Mouse (Mus musculus): ENCODE results near the gene Gm9736. TPM values are rescaled to one million over a fixed set of nuclear protein-coding genes. Genes with fewer than 3 reads are reported as not detected.
"Not testable (repeated sequence)": the region's sequence is repeated elsewhere in the genome, so short reads cannot be mapped to it uniquely, and the experiment has no call there.

The Gm9736 gene
- polyA plus RNA-seq, 1 experiment from 2014 or later, result not detected

DNA sequence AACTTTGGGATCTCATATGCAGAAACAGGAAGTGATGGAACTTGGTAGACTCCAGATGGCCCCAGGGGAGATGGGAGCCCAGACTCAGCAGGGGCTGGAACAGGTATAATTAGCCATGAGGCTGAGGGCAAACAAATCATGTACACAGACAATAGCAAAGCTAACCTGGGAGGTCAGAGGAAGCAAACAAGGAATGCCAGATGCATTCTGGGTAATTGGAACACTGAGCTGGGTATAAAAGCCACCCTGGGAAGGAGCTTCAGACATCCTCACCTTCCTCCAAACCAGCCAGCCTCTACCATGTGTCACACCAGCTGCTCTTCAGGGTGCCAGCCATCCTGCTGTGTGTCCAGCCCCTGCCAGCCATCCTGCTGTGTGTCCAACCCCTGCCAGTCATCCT, 40.0 kb downstream of the Gm9736 start, which contains the start of gene Gm10024:
Gm10024 (plus strand) TSS at position 301 of the 400 bp plus-strand sequence.
- not testable (repeated sequence) for ATAC-seq (ENCODE audit: low FRiP score); H3K4me3 ChIP-seq (ENCODE audit: low read depth, low read length); H3K9me3 ChIP-seq (ENCODE audit: control insufficient read depth, low read length); DNase-seq (ENCODE audit: low spot score, missing footprints); H3K27me3 ChIP-seq (ENCODE audit: control insufficient read depth, insufficient read depth, low read length); H3K4me2 ChIP-seq; H3K9ac ChIP-seq (ENCODE audit: low read length); H3K27ac ChIP-seq (ENCODE audit: low read depth, low read length); H3K36me3 ChIP-seq (ENCODE audit: control insufficient read depth, insufficient read depth, low read length); H3K4me1 ChIP-seq (ENCODE audit: control insufficient read depth, insufficient read depth, low read length)

DNA sequence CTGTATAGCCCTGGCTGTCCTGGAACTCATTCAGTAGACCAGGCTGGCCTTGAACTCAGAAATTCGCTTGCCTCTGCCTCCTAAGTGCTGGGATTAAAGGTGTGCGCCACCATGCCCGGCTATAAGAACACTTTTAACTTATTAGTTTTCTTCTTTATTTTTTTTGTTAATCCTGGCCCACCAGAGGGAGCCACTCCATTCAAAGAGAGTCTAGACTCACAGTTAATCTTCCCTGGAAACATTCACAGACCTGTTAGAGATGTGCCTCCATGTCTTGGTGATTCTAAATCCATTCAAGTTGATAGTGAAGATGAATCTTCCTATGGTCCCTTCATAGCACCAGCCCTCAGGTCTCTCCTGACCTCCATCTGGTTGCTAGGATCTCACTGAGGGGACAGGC, 41.3 kb downstream of the Gm9736 start:
- Histone ChIP-seq H3K4me2 (no peak overlapping the region), H3K36me3 (ENCODE audit: control insufficient read depth, insufficient read depth, low read length) (no peaks in the 10 kb centered on the region), H3K27ac (ENCODE audit: low read depth, low read length) (no peak overlapping the region), H3K27me3 (ENCODE audit: control insufficient read depth, insufficient read depth, low read length) (no peaks in the 10 kb centered on the region), H3K4me3 (ENCODE audit: low read depth, low read length) (no peak overlapping the region), H3K9me3 (ENCODE audit: control insufficient read depth, low read length) (0 out of 2 replicates have a peak, but pooled peaks cover 2% of the 10 kb centered on the region), H3K4me1 (ENCODE audit: control insufficient read depth, insufficient read depth, low read length) (no peaks in the 10 kb centered on the region), H3K9ac (ENCODE audit: low read length) (no peak overlapping the region)
- DNase-seq (ENCODE audit: low spot score, missing footprints) (no peak), ATAC-seq (ENCODE audit: low FRiP score) (no peak)
- WGBS, result 87% methylated on average over 3 of the region's 3 CpGs

DNA sequence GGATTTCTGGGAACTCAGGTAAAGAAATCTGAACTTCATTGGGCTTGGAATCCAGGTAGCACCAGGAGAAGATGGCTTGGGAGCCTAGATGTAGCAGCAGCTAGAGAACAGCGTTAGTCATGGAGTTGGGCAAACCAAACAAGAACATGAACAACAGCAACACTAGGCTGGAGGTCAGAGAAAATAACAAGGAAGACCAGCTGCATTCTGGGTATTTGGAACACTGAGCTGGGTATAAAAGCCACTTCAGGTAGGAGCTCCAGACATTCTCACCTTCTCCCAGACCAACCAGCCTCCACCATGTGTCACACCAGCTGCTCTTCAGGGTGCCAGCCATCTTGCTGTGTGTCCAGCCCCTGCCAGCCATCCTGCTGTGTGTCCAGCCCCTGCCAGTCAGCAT, 44.8 kb downstream of the Gm9736 start, which contains the start of gene Gm10272:
Gm10272 (plus strand) TSS at position 301 of the 400 bp plus-strand sequence.
- 83% methylated on average over 1 of the region's 1 CpGs for WGBS
- DNase-seq (ENCODE audit: low spot score, missing footprints) (no peak), ATAC-seq (ENCODE audit: low FRiP score) (no peak)
- no peaks in the 10 kb centered on the region for H3K27me3 ChIP-seq (ENCODE audit: control insufficient read depth, insufficient read depth, low read length)
- no peak within 1 kb of the TSS for H3K27ac ChIP-seq (ENCODE audit: low read depth, low read length)
- no peak within 1 kb of the TSS for H3K9ac ChIP-seq (ENCODE audit: low read length)
- H3K4me2 ChIP-seq, result no peak within 1 kb of the TSS
- no peak within 1 kb of the TSS for H3K4me3 ChIP-seq (ENCODE audit: low read depth, low read length)
- no peaks in the 10 kb centered on the region for H3K4me1 ChIP-seq (ENCODE audit: control insufficient read depth, insufficient read depth, low read length)
- H3K36me3 ChIP-seq (ENCODE audit: control insufficient read depth, insufficient read depth, low read length), result no peaks in the 10 kb centered on the region
- peaks cover 2% of the 10 kb centered on the region; the same call in 1 of the 2 replicates for H3K9me3 ChIP-seq (ENCODE audit: control insufficient read depth, low read length)

Other genes starting within 250 kb of the Gm9736 start
- 38.7 and 42.2 TPM in 2 replicates for gene Fam207a, start 235.6 kb downstream of the Gm9736 start, polyA plus RNA-seq (2014; fragmentation: Nextera tagmentation; extraction: Ambion mirVana)
- 0.57 and 0.59 TPM in 2 replicates for gene Itgb2, start 221.1 kb downstream of the Gm9736 start, polyA plus RNA-seq (2014; fragmentation: Nextera tagmentation; extraction: Ambion mirVana)
- gene Pttg1ip, start 169.6 kb downstream of the Gm9736 start, polyA plus RNA-seq (2014; fragmentation: Nextera tagmentation; extraction: Ambion mirVana), result 68.5 and 73.2 TPM in 2 replicates
- 338 and 353 TPM in 2 replicates for gene Sumo3, start 145.3 kb downstream of the Gm9736 start, polyA plus RNA-seq (2014; fragmentation: Nextera tagmentation; extraction: Ambion mirVana)
- gene Gm49325, start 145.2 kb downstream of the Gm9736 start, polyA plus RNA-seq (2014; fragmentation: Nextera tagmentation; extraction: Ambion mirVana), result 2.4 TPM in 1 of 2 replicates, not detected in the other
- gene Ube2g2, start 129.1 kb downstream of the Gm9736 start, polyA plus RNA-seq (2014; fragmentation: Nextera tagmentation; extraction: Ambion mirVana), result 42.8 and 47.6 TPM in 2 replicates
- 0.72 and 1.2 TPM in 2 replicates for gene Tspear, start 64.8 kb downstream of the Gm9736 start, polyA plus RNA-seq (2014; fragmentation: Nextera tagmentation; extraction: Ambion mirVana)
- not detected in 2 replicates for gene Gm19402, start 60.6 kb downstream of the Gm9736 start, polyA plus RNA-seq (2014; fragmentation: Nextera tagmentation; extraction: Ambion mirVana)
- not detected in 2 replicates for gene Gm9508, start 54.1 kb downstream of the Gm9736 start, polyA plus RNA-seq (2014; fragmentation: Nextera tagmentation; extraction: Ambion mirVana)
- not detected in 2 replicates for gene Gm10272, start 44.7 kb downstream of the Gm9736 start, polyA plus RNA-seq (2014; fragmentation: Nextera tagmentation; extraction: Ambion mirVana)
- not detected in 2 replicates for gene Gm10024, start 39.9 kb downstream of the Gm9736 start, polyA plus RNA-seq (2014; fragmentation: Nextera tagmentation; extraction: Ambion mirVana)
- gene Gm10142, start 35.5 kb downstream of the Gm9736 start, polyA plus RNA-seq (2014; fragmentation: Nextera tagmentation; extraction: Ambion mirVana), result not detected in 2 replicates
- gene Krtap12-1, start 30.8 kb downstream of the Gm9736 start, polyA plus RNA-seq (2014; fragmentation: Nextera tagmentation; extraction: Ambion mirVana), result not detected in 2 replicates
- not detected in 2 replicates for gene Gm10100, start 24.9 kb downstream of the Gm9736 start, polyA plus RNA-seq (2014; fragmentation: Nextera tagmentation; extraction: Ambion mirVana)
- not detected in 2 replicates for gene Gm18596, start 8.7 kb downstream of the Gm9736 start, polyA plus RNA-seq (2014; fragmentation: Nextera tagmentation; extraction: Ambion mirVana)
- not detected in 2 replicates for gene Gm3233, start 8.3 kb upstream of the Gm9736 start, polyA plus RNA-seq (2014; fragmentation: Nextera tagmentation; extraction: Ambion mirVana)
- not detected in 2 replicates for gene Gm3238, start 20.0 kb upstream of the Gm9736 start, polyA plus RNA-seq (2014; fragmentation: Nextera tagmentation; extraction: Ambion mirVana)
- gene Gm7138, start 25.6 kb upstream of the Gm9736 start, polyA plus RNA-seq (2014; fragmentation: Nextera tagmentation; extraction: Ambion mirVana), result not detected in 2 replicates
- not detected in 2 replicates for gene Gm3250, start 31.2 kb upstream of the Gm9736 start, polyA plus RNA-seq (2014; fragmentation: Nextera tagmentation; extraction: Ambion mirVana)
- not detected in 2 replicates for gene Gm7137, start 36.8 kb upstream of the Gm9736 start, polyA plus RNA-seq (2014; fragmentation: Nextera tagmentation; extraction: Ambion mirVana)
- gene Gm9639, start 43.7 kb upstream of the Gm9736 start, polyA plus RNA-seq (2014; fragmentation: Nextera tagmentation; extraction: Ambion mirVana), result not detected in 2 replicates
- gene Gm19668, start 47.8 kb upstream of the Gm9736 start, polyA plus RNA-seq (2014; fragmentation: Nextera tagmentation; extraction: Ambion mirVana), result not detected in 2 replicates
- gene Gm9507, start 60.5 kb upstream of the Gm9736 start, polyA plus RNA-seq (2014; fragmentation: Nextera tagmentation; extraction: Ambion mirVana), result not detected in 2 replicates
- gene Gm2696, start 63.3 kb upstream of the Gm9736 start, polyA plus RNA-seq (2014; fragmentation: Nextera tagmentation; extraction: Ambion mirVana), result not detected in 2 replicates
- gene Krtap10-4, start 75.7 kb upstream of the Gm9736 start, polyA plus RNA-seq (2014; fragmentation: Nextera tagmentation; extraction: Ambion mirVana), result not detected in 2 replicates
- gene Krtap10-10, start 84.6 kb upstream of the Gm9736 start, polyA plus RNA-seq (2014; fragmentation: Nextera tagmentation; extraction: Ambion mirVana), result not detected in 2 replicates
- gene Gm36176, start 95.4 kb upstream of the Gm9736 start, polyA plus RNA-seq (2014; fragmentation: Nextera tagmentation; extraction: Ambion mirVana), result not detected in 2 replicates
- gene Gm10318, start 101.5 kb upstream of the Gm9736 start, polyA plus RNA-seq (2014; fragmentation: Nextera tagmentation; extraction: Ambion mirVana), result not detected in 2 replicates
- not detected in 2 replicates for gene Gm3285, start 110.6 kb upstream of the Gm9736 start, polyA plus RNA-seq (2014; fragmentation: Nextera tagmentation; extraction: Ambion mirVana)
- 2.7 and 2.8 TPM in 2 replicates for gene Lrrc3, start 151.2 kb upstream of the Gm9736 start, polyA plus RNA-seq (2014; fragmentation: Nextera tagmentation; extraction: Ambion mirVana)
- gene Trpm2, start 219.2 kb upstream of the Gm9736 start, polyA plus RNA-seq (2014; fragmentation: Nextera tagmentation; extraction: Ambion mirVana), result 0.75 and 1.5 TPM in 2 replicates
- gene 1810043G02Rik, start 227.2 kb upstream of the Gm9736 start, polyA plus RNA-seq (2014; fragmentation: Nextera tagmentation; extraction: Ambion mirVana), result 32.3 and 36.5 TPM in 2 replicates